Mouse (Mus musculus): ENCODE data around the gene Tekt4. TPM values are rescaled to one million over a fixed set of nuclear protein-coding genes. Genes with fewer than 3 reads are reported as not detected.

Tekt4 gene
- polyA plus RNA-seq, 1 experiment from 2014 or later = not detected

DNA sequence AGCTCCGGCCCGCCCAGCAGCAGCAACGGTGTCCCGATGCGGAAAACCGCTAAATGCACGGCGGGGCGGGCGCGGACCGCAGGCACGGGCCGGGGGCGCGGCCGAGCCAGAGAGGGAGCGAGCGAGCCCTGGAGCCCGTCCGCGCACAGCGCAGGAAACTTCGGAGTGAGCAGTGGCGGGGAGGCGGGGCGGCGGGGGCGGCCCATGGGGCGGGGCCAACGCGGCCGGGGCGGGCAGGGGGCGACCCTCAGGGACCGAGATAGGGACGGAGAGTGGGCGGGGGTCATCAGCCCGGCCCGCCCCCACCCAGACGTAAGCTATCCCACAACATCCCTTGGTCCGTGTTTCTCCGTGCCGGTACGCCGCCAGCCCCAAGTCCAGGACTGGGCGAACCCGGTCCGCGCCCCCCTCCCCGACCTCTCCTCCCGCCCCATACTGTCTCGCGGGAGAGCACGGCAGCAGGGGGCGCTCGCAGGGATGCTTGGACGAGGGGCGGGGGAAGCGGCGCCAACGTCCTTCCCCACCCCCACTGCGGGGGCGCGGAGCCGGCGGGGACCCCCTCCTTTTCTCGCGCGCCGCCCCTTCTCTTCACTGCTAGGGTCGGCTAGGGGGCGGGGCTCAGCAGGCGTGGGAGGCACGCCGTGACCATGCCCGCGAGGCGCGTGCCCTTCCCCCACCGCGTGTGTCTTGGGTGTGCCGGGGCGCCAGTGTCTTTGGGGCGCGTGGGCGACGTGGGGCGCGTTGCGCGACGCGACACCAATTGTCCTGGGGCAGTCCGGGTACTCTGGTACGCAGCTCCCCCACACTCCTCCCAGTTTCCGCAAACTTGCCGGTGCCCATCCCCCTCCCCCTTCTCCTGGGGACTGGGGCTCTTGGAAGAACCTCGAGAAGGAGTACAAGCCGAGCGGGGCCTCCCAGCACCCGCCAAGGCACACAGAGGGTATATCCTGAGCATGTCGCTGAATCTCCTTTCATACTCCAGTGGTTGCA is 20.5 kb upstream of the Tekt4 start, which contains the start of gene Cacna1h:
Cacna1h (minus strand) TSS at position 167 of the 990 bp plus-strand sequence.
- under 1% methylated on average over 101 of the region's 103 CpGs for WGBS
- Histone ChIP-seq H3K4me3 (peak within 1 kb of the TSS; percentile 83), H3K36me3 (replicated peaks) (no peaks in the 10 kb centered on the region), H3K4me1 (peaks cover 65% of the 10 kb centered on the region), H3K27me3 (replicated peaks; ENCODE audit: low read depth, poor library complexity, severe bottlenecking) (peaks cover 79% of the 10 kb centered on the region), H3K27ac (replicated peaks) (peak within 1 kb of the TSS; percentile 90), H3K9me3 (no peaks in the 10 kb centered on the region)
- peak; percentile 90 for DNase-seq (ENCODE audit: low spot score)

DNA sequence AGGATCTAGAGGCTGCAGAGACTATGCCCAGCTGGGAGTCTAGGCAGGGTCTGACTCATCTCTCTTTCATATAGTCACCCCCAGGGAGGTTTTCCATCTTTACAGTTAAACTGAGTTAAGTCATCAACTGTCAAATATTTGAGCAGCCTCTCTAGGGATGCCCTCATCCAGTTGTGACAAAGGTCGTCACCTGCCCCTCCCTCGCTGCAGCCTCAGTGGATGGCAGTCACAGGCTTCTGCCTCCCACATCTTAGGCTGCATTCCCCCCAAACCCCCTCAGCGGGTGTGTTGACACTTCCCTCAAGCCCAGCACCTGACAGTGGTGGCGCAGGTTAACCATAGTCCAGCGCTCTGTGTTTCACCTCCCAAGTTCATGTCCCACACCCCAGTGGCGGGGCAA is 13.0 kb upstream of the Tekt4 start:
- H3K36me3 ChIP-seq (replicated peaks) = no peaks in the 10 kb centered on the region
- H3K27ac ChIP-seq (replicated peaks) = no peak overlapping the region
- no peak for DNase-seq (ENCODE audit: low spot score)
- peaks cover 30% of the 10 kb centered on the region for H3K4me1 ChIP-seq
- 82% methylated on average over 6 of the region's 6 CpGs for WGBS
- H3K27me3 ChIP-seq (replicated peaks; ENCODE audit: low read depth, poor library complexity, severe bottlenecking) = peaks cover 5% of the 10 kb centered on the region
- H3K4me3 ChIP-seq = no peak overlapping the region
- H3K9me3 ChIP-seq = no peaks in the 10 kb centered on the region

DNA sequence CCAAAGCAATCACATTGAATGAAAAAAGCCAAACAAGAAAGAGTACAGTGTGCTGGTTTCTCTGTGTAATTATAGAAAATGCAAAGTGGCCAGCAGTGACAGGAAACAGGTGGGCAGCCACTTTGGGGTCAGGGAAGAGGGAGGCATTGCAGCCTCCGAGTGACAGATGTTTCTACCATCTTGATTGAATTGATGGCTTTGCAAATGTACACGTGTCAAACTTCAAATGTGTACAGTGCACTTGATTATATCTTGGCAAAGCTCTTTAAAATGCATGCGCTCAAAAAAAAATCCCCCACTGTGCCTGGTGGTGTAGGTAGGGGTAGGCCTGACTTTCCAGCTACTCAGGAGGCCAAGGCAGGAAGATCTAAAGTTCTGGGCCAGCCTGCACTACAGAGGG is 11.5 kb upstream of the Tekt4 start:
- Histone ChIP-seq H3K9me3 (no peaks in the 10 kb centered on the region), H3K36me3 (replicated peaks) (no peaks in the 10 kb centered on the region), H3K27me3 (replicated peaks; ENCODE audit: low read depth, poor library complexity, severe bottlenecking) (no peaks in the 10 kb centered on the region), H3K27ac (replicated peaks) (no peak overlapping the region), H3K4me1 (peaks cover 30% of the 10 kb centered on the region), H3K4me3 (no peak overlapping the region)
- 75% methylated on average over 3 of the region's 3 CpGs for WGBS
- no peak for DNase-seq (ENCODE audit: low spot score)

DNA sequence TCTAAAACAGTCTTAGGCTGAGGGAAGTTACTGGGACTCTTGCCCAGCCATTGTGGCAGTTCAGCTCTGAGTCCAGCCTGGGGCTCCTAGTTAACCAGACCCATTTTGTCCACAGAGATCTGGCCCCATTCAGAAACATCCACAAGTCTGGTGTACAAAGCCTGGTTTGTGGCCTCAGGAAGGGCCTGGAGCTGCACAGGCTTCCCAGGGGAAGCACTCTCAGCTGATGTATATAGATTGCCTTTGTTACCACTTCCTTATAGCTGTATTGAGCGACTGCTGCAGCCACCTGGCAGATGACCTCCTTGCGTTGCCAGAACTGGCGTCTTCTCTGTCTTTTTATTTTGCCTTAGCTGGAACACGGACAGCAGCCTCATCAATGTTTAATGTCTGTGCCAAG is 9.3 kb upstream of the Tekt4 start:
- Histone ChIP-seq H3K9me3 (no peaks in the 10 kb centered on the region), H3K27ac (replicated peaks) (no peak overlapping the region), H3K4me1 (peaks cover 37% of the 10 kb centered on the region), H3K4me3 (no peak overlapping the region), H3K27me3 (replicated peaks; ENCODE audit: low read depth, poor library complexity, severe bottlenecking) (no peaks in the 10 kb centered on the region), H3K36me3 (replicated peaks) (no peaks in the 10 kb centered on the region)
- 56% methylated on average over 4 of the region's 4 CpGs for WGBS
- no peak for DNase-seq (ENCODE audit: low spot score)

DNA sequence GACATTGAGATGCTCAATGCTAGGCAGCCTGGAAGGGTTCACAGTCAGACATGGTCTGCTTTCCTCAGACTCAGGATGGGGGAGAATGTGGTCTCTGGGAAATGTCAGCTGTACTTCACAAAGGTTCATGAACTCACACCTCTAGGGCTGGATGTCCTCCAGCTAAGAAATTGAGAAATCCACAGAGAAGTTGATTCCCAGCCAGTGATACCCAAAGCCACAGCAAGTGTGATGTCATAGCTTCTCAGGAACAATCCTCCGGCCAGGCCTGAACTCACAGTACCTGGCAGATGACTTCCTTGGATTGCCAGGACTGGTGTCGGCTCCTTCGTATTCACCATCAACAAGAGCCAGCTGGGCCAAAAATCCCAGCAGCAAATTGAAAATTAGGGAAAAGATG is 8.6 kb upstream of the Tekt4 start:
- 87% methylated on average over 3 of the region's 3 CpGs for WGBS
- Histone ChIP-seq H3K4me3 (no peak overlapping the region), H3K36me3 (replicated peaks) (no peaks in the 10 kb centered on the region), H3K27ac (replicated peaks) (no peak overlapping the region), H3K4me1 (peaks cover 36% of the 10 kb centered on the region), H3K9me3 (no peaks in the 10 kb centered on the region), H3K27me3 (replicated peaks; ENCODE audit: low read depth, poor library complexity, severe bottlenecking) (no peaks in the 10 kb centered on the region)
- DNase-seq (ENCODE audit: low spot score) = no peak

DNA sequence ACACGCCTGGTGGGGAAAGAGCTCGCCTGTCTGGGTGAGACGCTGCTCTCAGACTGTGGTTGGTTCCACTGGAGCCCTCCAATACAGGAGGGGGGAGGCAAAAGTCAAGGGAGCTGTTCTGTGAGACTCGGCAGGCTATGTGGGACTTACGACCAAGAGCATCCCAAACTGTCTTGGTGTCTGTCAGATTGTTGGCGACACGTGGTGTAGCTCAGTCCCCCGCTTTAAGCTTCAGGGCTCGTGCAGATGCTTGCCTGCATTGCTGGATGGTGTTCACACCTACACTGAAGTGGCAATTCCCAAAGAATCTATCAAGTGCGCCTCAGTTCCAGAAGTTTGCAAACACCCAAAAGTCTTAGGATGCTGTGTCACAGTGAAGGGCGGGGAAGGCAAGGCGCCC is 6.5 kb upstream of the Tekt4 start:
- Histone ChIP-seq H3K27me3 (replicated peaks; ENCODE audit: low read depth, poor library complexity, severe bottlenecking) (no peaks in the 10 kb centered on the region; the same call in 1 of the 2 replicates), H3K27ac (replicated peaks) (no peak overlapping the region), H3K36me3 (replicated peaks) (no peaks in the 10 kb centered on the region), H3K4me3 (no peak overlapping the region), H3K4me1 (peaks cover 32% of the 10 kb centered on the region), H3K9me3 (no peaks in the 10 kb centered on the region)
- 84% methylated on average over 12 of the region's 12 CpGs for WGBS
- DNase-seq (ENCODE audit: low spot score) = no peak

DNA sequence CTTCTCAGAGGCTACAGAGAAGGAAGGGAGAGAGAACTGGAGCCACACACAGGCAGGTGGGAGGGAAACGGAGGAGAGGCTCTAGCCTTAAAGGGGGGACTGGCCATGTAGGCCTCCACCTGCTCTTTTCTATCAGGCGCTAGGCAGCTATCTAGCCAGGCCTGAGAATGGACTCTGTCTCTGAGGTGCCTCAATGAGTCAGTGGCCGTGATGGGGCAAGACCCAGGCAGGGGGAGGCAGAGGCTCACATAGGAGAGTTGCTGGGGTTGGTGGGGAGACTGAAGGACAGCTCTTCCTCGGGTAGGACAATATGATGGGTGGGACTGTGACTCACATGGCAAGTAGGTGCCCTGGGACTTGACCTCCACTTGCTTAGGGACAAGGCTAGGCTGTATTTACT is 4.1 kb upstream of the Tekt4 start:
- 0 out of 2 replicates have a peak overlapping the region, but pooled peaks have one; percentile 21 for H3K27ac ChIP-seq (replicated peaks)
- DNase-seq (ENCODE audit: low spot score) = no peak
- no peaks in the 10 kb centered on the region for H3K9me3 ChIP-seq
- H3K4me3 ChIP-seq = no peak overlapping the region
- peaks cover 21% of the 10 kb centered on the region for H3K4me1 ChIP-seq
- 60% methylated on average over 4 of the region's 4 CpGs for WGBS
- no peaks in the 10 kb centered on the region; the same call in 1 of the 2 replicates for H3K27me3 ChIP-seq (replicated peaks; ENCODE audit: low read depth, poor library complexity, severe bottlenecking)
- no peaks in the 10 kb centered on the region for H3K36me3 ChIP-seq (replicated peaks)

DNA sequence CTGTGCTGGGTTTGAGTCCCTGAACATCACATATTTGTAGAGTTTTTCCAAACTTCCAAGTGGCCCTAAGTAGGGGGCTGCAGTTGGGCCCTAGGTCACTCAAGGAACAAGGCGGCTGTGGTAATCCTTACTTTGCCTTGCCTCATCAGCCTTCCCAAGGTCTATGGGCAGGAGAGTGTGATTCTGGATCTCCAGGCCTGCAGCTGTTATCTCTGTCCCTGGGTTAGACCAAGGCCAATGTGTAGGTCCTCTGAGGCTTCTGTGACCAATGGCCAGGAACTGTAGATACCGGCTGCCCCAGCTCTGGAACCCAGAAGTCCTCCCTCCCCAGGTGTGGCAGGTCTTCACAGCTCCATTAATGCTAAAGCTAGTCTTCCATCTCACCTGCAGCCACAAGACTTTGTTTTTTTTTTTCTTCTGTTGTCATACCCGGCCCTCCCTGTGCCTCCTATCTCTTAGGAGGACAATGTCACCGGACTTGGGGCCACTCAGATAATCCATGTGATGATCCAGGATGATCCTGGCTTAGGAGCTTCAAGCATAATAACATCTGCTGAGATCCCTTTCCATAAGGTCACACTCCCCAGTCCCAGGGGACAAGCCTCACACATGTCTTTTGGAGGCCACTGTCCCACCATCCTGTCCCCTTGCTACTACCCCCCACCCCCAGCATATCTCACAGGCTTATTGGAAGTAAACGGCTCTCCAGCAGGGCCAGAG is 2.0 kb upstream of the Tekt4 start:
- WGBS = 83% methylated on average over 5 of the region's 5 CpGs
- Histone ChIP-seq H3K4me3 (no peak overlapping the region), H3K9me3 (no peaks in the 10 kb centered on the region), H3K27me3 (replicated peaks; ENCODE audit: low read depth, poor library complexity, severe bottlenecking) (peaks cover 7% of the 10 kb centered on the region; the same call in 1 of the 2 replicates), H3K27ac (replicated peaks) (no peak overlapping the region), H3K4me1 (peaks cover 19% of the 10 kb centered on the region), H3K36me3 (replicated peaks) (no peaks in the 10 kb centered on the region)
- DNase-seq (ENCODE audit: low spot score) = no peak

DNA sequence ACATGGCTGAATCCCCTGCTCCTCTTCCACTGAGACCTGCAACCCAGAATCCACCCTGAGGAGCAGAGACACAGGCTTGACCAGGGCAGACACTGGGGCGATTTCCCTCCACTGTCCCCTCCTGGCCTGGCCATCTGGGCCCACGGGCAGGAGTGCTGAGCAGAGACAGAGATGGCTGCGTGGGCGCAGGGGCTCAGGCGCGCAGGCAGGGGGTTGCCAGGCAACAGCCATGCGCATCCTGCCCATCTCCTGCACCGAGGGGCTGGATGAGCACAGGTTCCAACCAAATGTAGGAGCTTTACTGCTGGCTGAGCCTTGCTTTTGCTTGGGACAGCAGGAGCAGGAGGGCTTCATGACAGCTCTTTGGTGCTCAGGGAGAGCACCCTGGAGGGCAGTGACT is 2.1 kb downstream of the Tekt4 start:
- no peak for DNase-seq (ENCODE audit: low spot score)
- H3K27ac ChIP-seq (replicated peaks) = no peak overlapping the region; the same call in 1 of the 2 replicates
- H3K9me3 ChIP-seq = no peaks in the 10 kb centered on the region
- 57% methylated on average over 8 of the region's 8 CpGs for WGBS
- H3K27me3 ChIP-seq (replicated peaks; ENCODE audit: low read depth, poor library complexity, severe bottlenecking) = peaks cover 7% of the 10 kb centered on the region; the same call in 1 of the 2 replicates
- no peaks in the 10 kb centered on the region for H3K36me3 ChIP-seq (replicated peaks)
- H3K4me1 ChIP-seq = peaks cover 8% of the 10 kb centered on the region; the same call in 1 of the 2 replicates
- no peak overlapping the region for H3K4me3 ChIP-seq

DNA sequence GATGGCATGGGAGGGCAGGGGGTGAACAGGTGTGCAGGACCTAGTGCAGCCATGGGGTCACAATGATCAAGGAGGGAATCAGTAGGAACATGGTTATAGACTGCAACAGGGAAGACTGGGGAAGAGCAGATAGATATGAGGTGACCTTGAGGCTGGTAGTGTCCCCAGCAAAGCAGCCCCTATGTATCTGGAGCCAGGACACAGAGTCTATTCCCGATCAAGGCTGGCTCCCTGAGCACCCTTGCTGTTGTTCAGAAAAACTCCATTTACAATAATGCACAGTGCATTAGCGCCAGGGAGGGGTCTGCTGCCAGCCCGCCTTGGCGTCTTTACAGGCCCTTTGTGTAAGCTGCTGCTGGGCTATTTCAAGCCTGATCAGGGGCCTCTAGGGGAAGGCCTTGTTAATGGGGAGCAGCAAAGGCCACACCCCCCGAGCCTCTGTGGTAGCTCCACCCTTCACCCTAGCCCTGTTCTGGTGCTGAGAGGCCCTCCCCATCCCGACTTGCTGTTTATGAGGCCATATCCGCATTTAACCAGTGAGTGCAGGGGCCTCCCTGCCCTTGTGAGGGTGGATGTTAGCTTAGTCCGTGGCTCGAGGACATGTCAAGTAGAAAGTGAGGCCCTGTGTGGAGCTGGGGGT is 7.9 kb downstream of the Tekt4 start:
- Histone ChIP-seq H3K36me3 (replicated peaks) (no peaks in the 10 kb centered on the region), H3K9me3 (no peaks in the 10 kb centered on the region), H3K4me3 (no peak overlapping the region), H3K27ac (replicated peaks) (peak overlapping the region; percentile 57), H3K4me1 (peaks cover 20% of the 10 kb centered on the region), H3K27me3 (replicated peaks; ENCODE audit: low read depth, poor library complexity, severe bottlenecking) (no peaks in the 10 kb centered on the region)
- 29% methylated on average over 9 of the region's 9 CpGs for WGBS
- peak; percentile 30 for DNase-seq (ENCODE audit: low spot score)

DNA sequence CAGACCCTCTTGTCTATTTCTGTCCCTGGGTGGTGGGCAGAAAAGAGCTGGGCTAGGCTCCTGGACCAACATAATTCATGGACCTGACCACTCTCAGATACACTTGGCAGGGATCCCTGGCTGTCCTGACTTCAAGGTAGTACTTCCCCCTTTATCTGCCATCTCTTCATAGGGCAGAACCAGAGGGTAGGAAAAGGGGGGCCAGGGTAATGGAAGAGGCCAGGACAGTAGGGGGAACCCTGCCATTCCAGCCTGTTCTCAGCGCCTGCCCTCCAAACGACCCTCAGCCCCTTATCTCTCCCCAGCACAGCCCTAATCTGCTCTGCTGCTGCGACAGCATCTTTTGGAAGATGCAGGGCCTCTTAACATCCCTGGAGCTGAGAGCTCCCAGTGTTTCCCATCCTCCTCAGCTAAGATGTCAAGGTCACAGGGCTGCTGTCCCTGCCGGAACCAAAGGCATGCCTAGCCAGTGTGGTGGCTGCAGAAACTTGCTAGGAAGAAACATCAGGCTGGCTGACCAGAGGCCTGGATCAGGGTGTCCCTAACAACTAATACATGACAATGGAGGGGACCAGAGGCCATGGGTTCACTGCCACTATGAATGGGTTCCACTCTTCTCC is 9.0 kb downstream of the Tekt4 start:
- no peak for DNase-seq (ENCODE audit: low spot score)
- H3K27ac ChIP-seq (replicated peaks) = peak overlapping the region; percentile 30; the same call in 1 of the 2 replicates
- H3K27me3 ChIP-seq (replicated peaks; ENCODE audit: low read depth, poor library complexity, severe bottlenecking) = no peaks in the 10 kb centered on the region
- no peaks in the 10 kb centered on the region for H3K9me3 ChIP-seq
- 65% methylated on average over 4 of the region's 4 CpGs for WGBS
- H3K4me3 ChIP-seq = no peak overlapping the region
- peaks cover 20% of the 10 kb centered on the region for H3K4me1 ChIP-seq
- H3K36me3 ChIP-seq (replicated peaks) = no peaks in the 10 kb centered on the region

DNA sequence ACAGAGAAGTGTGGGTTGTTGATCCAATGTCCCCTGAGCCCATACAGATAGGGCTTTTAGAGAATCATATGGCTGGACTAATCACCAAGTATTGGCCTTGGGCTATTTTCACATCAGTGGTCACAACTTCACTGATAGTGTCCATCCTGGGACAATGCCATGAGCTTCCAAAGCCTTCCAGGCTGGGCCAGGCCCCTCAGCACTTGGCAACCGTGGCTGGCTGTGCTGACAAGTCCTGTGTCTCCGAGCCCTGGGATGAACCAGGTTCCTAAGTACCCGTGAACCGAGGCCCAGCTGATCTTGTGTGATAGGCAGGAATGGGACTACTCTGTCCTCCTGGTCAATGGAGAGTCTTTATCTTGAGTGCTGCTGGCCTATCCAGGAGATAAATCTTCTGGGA is 9.7 kb downstream of the Tekt4 start:
- H3K9me3 ChIP-seq = no peaks in the 10 kb centered on the region
- peaks cover 6% of the 10 kb centered on the region; the same call in 1 of the 2 replicates for H3K27me3 ChIP-seq (replicated peaks; ENCODE audit: low read depth, poor library complexity, severe bottlenecking)
- WGBS = 85% methylated on average over 4 of the region's 4 CpGs
- peaks cover 20% of the 10 kb centered on the region for H3K4me1 ChIP-seq
- H3K4me3 ChIP-seq = no peak overlapping the region
- no peak overlapping the region for H3K27ac ChIP-seq (replicated peaks)
- no peaks in the 10 kb centered on the region for H3K36me3 ChIP-seq (replicated peaks)
- no peak for DNase-seq (ENCODE audit: low spot score)

Measured in embryonic facial prominence, embryonic 10.5 days (tissue).